Mouse (Mus musculus) lung, postnatal 0 days (tissue): ENCODE measurements around the gene Leo1.

Experiments
- CTCF ChIP-seq: IDR thresholded peaks from 2 replicates; pipeline ENCODE4 v1.5.1; 2016; ENCODE audit warnings: antibody characterized with exemption, mild to moderate bottlenecking
- EP300 ChIP-seq: IDR thresholded peaks from 2 replicates; pipeline ENCODE4 v1.6.1; 2016; ENCODE audit warnings: antibody characterized with exemption, mild to moderate bottlenecking, control low read depth

DNA sequence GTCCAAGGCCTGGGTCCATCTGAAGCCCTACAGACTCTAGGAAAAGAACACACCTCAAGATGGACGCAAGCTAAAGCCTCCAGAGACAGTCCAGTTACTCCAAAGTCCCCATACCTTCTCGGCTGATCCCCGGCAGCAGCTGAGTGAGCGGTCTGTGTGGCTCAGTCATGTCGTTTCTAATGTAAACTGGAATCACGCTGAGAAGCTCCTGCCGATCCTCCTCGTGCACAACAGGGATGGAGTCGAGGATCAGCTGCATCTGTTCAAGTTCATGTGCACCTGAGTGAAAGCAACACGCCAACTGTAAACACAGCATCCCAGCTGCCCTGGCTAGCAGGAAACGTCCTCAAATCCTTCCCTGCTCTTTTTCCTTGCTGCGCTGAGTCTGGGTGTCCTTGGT is 48.1 kb upstream of the Leo1 start:
- TF ChIP-seq CTCF (no peak), EP300 (no peak)
